Mouse (Mus musculus) ovary, postnatal 36 days (tissue): ENCODE data around the gene Ddx50.
"Not testable (repeated sequence)": the region's sequence is repeated elsewhere in the genome, so short reads cannot be mapped to it uniquely, and the experiment has no call there.

Experiments
- DNase-seq: peaks from one replicate; pipeline ENCODE4 v3.0.0; 2022; ENCODE audit warnings: low spot score, mixed read lengths

Gene Ddx50

GRCm38 (mm10) chr10:62601053-62601791, 49.8 kb downstream of the Ddx50 start:
- DNase-seq = no peak

GRCm38 (mm10) chr10:62600056-62600455, 51.0 kb downstream of the Ddx50 start:
- DNase-seq = no peak

DNA sequence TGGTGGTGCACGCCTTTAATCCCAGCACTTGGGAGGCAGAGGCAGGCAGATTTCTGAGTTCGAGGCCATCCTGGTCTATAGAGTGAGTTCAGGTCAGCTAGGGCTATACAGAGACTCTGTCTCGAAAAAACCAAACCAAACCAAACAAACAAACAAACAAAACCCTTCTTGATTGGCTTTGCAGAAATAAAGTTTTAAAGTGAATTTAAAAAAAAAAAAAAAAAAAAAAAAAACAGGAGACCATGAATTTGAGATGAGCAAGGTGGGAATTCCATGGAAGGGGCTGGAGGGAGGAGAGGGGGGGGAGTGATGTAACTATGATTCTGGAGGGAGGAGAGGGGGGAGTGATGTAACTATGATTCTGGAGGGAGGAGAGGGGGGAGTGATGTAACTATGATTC, 51.7 kb downstream of the Ddx50 start:
- DNase-seq = not testable (repeated sequence)

DNA sequence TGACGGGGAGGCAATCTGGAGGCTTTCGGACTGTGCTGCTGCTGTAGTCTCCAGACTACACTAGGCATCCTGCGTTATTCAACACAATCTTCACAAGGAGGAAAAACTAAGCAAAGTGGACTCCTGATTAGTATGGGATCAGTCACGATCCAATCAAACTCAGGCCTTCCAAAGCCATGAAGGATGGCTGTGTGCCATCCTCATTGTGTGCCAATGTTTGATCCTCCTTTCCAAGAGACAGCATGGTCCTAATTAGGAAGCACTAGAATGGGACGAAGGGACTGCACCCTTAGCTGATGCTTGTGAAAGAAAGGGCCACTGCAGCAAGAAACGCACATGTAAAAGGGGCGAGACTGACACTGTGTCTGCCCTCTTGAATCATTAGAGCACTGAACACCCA, 58.5 kb downstream of the Ddx50 start:
- no peak for DNase-seq

- peak; percentile 66 for DNase-seq
These were observed 60.8 kb downstream of the Ddx50 start for GRCm38 (mm10) chr10:62590200-62590599.

DNA sequence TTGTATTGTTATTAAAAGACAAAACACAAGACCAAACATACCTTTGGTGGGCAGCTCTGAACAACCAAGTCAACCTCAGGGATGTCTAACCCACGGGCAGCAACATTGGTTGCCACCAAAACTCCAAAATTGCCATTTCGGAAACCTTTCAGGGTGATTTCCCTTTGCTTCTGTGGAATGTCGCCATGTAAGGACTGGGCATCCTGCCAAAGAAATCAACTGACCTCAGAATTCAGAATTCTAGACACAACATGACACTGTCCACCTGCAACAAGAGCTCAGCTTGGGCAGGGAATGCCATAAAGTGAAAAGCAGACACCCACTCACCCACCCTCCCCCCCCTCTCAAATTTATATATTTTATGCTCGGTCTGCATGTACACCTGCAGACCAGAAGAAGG, 62.4 kb downstream of the Ddx50 start:
- peak; percentile 31 for DNase-seq

GRCm38 (mm10) chr10:62583245-62583644, 67.8 kb downstream of the Ddx50 start:
- DNase-seq = no peak

DNA sequence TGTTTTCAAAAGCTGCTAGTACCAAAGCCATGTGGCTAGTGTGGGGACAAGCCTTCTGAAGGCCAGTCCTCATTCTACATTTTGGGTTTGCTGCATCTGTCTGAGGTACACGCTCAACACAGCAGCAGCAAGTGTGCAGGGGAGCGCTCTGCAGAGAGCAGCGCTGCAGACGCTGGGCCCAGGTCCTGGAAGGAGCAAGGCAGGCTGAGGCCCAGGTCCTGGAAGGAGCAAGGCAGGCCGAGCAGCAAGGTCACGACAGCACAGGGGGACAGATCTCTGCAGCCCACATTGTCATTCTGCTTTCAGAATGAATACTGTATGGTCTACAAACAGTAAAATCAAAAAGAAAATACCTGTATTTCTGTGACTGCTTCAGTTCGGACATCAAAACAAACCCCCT, 68.3 kb downstream of the Ddx50 start:
- no peak for DNase-seq

DNA sequence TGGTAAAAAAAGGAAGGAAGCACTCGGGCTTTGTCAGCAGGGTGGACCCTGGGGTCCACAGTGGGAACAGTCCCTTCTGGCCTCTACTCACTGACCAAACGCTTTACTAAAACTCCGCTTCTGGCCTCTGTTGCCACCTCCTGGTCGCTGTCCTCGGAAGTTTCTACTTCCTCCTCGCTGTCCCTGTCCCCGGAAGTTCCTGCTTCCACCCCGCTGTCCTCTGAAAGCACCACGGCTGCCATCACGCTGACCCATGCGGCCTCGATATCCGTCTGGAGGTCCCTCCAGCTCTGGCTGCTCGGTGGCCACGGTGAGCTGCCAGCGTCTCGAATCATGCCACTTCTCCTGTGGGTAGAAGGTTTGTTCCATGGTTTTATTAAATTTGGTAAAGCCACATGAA, 68.8 kb downstream of the Ddx50 start:
- no peak for DNase-seq

- not testable (repeated sequence) for DNase-seq
These were observed 71.9 kb downstream of the Ddx50 start for GRCm38 (mm10) chr10:62579129-62579528.

GRCm38 (mm10) chr10:62578338-62579100, 72.5 kb downstream of the Ddx50 start, which contains the start of gene Kif1bp:
TSS of gene Kif1bp (minus strand) at chr10:62578457.
- DNase-seq = peak; percentile 94

- DNase-seq = no peak
These were observed 73.2 kb downstream of the Ddx50 start for GRCm38 (mm10) chr10:62577673-62578337.

DNA sequence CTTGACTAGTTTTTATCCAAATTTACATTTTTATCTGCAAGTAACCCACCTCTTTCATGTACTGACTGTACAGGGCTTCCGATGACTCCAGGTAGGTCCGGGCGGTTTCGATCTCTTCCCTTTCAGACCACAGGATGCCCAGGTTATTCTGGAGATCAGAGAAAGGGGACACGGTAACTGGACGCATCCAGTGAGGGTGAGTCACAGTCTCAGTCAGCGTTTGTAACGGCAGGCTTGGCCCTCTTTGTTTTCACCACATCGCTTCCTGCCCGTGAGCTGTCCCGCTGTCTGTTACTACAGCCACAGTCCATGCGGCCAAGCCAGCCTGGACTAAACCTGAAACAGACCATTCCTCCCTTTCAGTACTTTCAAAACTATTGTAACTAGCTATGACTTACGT, 76.0 kb downstream of the Ddx50 start:
- DNase-seq = no peak

GRCm38 (mm10) chr10:62570126-62570871, 80.7 kb downstream of the Ddx50 start:
- no peak for DNase-seq

DNA sequence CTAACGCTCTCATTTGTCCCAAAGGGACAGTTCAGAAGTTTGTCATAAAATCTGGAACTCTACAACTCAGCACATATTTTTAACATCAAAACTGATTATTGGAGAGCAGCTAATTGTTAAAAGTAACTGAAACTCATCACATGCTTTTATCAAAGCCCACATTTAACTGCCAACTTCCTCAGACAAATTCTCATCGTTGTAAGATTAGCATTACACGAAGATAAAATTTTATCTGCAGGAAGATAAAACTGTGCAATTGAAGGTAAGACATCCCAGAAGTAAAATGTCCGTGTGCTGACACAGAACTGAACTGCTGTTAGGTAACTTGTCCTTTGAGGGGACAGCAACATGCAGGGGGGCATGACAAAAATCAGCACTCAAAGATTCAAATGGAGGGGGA, 82.2 kb downstream of the Ddx50 start:
- DNase-seq = no peak
